ENCODE assay signal across 24 mouse cellular contexts in genomic region chr2:35342605-35343004, GRCm38 (mm10). TPM values are rescaled to one million over a fixed set of nuclear protein-coding genes. Genes with fewer than 3 reads are reported as not detected.
DNase-seq lines count a peak whose midpoint lies in the region; TF ChIP-seq lines count a peak whose summit lies in the region.
"Had no signal": no experiment of that assay in that cellular context is flagged by ENCODE, and none has a peak within 500 bp of the region (broad histone marks: within the 10 kb centered on the region; RNA-seq: fewer than 3 reads in every experiment).

No protein-coding gene starts in this region.

- TF ChIP-seq POLR2A in heart, adult 2 months (IDR thresholded peaks at IDR 0.05; ENCODE audit: insufficient read depth, low read depth, low read length) = no peak
- TF ChIP-seq POLR2A in small intestine, adult 2 months (IDR thresholded peaks at IDR 0.05; ENCODE audit: low read depth, low read length) = no peak

- no peak overlapping the region for H3K27ac ChIP-seq in heart, adult 2 months
- H3K27ac ChIP-seq in small intestine, adult 2 months (ENCODE audit: insufficient read depth, low read depth, low read length) = 0 out of 2 replicates have a peak overlapping the region, but pooled peaks have one; percentile 29
- H3K27ac ChIP-seq: forebrain, embryonic 10.5 days; hindbrain, embryonic 14.5 days; limb, embryonic 12.5 days; neural tube, embryonic 15.5 days; stomach, embryonic 15.5 days had no signal

- H3K27me3 ChIP-seq in heart, adult 2 months (ENCODE audit: control insufficient read depth, insufficient read depth, low read length) = no peaks in the 10 kb centered on the region
- H3K27me3 ChIP-seq in C2C12 (ENCODE audit: control insufficient read depth, insufficient read depth, insufficient read length) = no peaks in the 10 kb centered on the region
- no peaks in the 10 kb centered on the region for H3K27me3 ChIP-seq in small intestine, adult 2 months (ENCODE audit: control insufficient read depth, insufficient read depth, low read length)
- H3K27me3 ChIP-seq: limb, embryonic 12.5 days; neural tube, embryonic 15.5 days; stomach, embryonic 15.5 days had no signal

- H3K36me3 ChIP-seq in heart, adult 2 months (ENCODE audit: control insufficient read depth, insufficient read depth, low read length) = peaks cover 4% of the 10 kb centered on the region; the same call in 1 of the 2 replicates
- H3K36me3 ChIP-seq in C2C12 (ENCODE audit: control insufficient read depth, insufficient read depth) = no peaks in the 10 kb centered on the region
- no peaks in the 10 kb centered on the region for H3K36me3 ChIP-seq in small intestine, adult 2 months (ENCODE audit: control insufficient read depth, insufficient read depth, low read length)
- H3K36me3 ChIP-seq: forebrain, embryonic 10.5 days; limb, embryonic 12.5 days; neural tube, embryonic 15.5 days; stomach, embryonic 15.5 days had no signal

- 39% methylated on average over 3 of the region's 3 CpGs for WGBS in heart, adult 2 months
- WGBS in small intestine, adult 2 months = 39% methylated on average over 3 of the region's 3 CpGs

- H3ac ChIP-seq in C2C12 (ENCODE audit: control insufficient read depth, insufficient read length, low read depth) = no peak overlapping the region

- H3K79me3 ChIP-seq in C2C12 (ENCODE audit: low read depth) = no peaks in the 10 kb centered on the region

- intact Hi-C loops in heart, adult 2 months (cut with DNase I) = no loop called here
- intact Hi-C loops in heart, postnatal 10 days (cut with DNase I) = no loop called here

- peak; percentile 91 for DNase-seq in heart, adult 11 months
- no peak for DNase-seq in heart, adult 2 months
- peak; percentile 24 for DNase-seq in fibroblast of lung, adult 2 months (ENCODE audit: low read depth)
- DNase-seq in thymus, postnatal 4 days = no peak
- DNase-seq in heart, postnatal 10 days = no peak
- DNase-seq: cerebellum, adult 11 months; cerebellum, postnatal 36 days; kidney, adult 8-10 months; lung, adult 18-20 months; retina, postnatal 1 day; spleen, adult 18-20 months; thymus, postnatal 25 days had no signal

- no peaks in the 10 kb centered on the region for H3K79me2 ChIP-seq in heart, adult 2 months (replicated peaks; ENCODE audit: control insufficient read depth, insufficient read depth, low read length)
- no peaks in the 10 kb centered on the region for H3K79me2 ChIP-seq in C2C12 (ENCODE audit: control insufficient read depth, insufficient read depth)

- no peak for TF ChIP-seq CTCF in heart, adult 2 months (IDR thresholded peaks at IDR 0.05)
- TF ChIP-seq CTCF in C2C12 (IDR thresholded peaks at IDR 0.05; ENCODE audit: control insufficient read depth, insufficient read depth, insufficient read length) = no peak
- no peak for TF ChIP-seq CTCF in small intestine, adult 2 months (IDR thresholded peaks at IDR 0.05; ENCODE audit: extremely low read depth, insufficient read length, insufficient replicate concordance, low read depth, low read length)

- TF ChIP-seq EP300 in heart, adult 2 months (IDR thresholded peaks at IDR 0.05; ENCODE audit: insufficient read depth, low read depth, low read length) = no peak

- no peak overlapping the region for H3K4me3 ChIP-seq in heart, adult 2 months
- H3K4me3 ChIP-seq in C2C12 (ENCODE audit: insufficient read depth, poor library complexity, severe bottlenecking) = no peak overlapping the region
- H3K4me3 ChIP-seq in small intestine, adult 2 months (ENCODE audit: low read depth, low read length) = no peak overlapping the region
- H3K4me3 ChIP-seq: forebrain, embryonic 10.5 days; limb, embryonic 12.5 days; neural tube, embryonic 15.5 days; stomach, embryonic 15.5 days had no signal

- H3K4me1 ChIP-seq in heart, adult 2 months (ENCODE audit: control insufficient read depth, insufficient read depth, low read length) = peaks cover 5% of the 10 kb centered on the region
- H3K4me1 ChIP-seq in small intestine, adult 2 months (ENCODE audit: control insufficient read depth, insufficient read depth, insufficient read length, low read length) = peaks cover 9% of the 10 kb centered on the region; the same call in 1 of the 2 replicates
- H3K4me1 ChIP-seq: stomach, embryonic 15.5 days had no signal

- H3K9ac ChIP-seq in heart, adult 2 months (ENCODE audit: low read depth, low read length) = no peak overlapping the region
- H3K9ac ChIP-seq: hindbrain, embryonic 14.5 days; limb, embryonic 12.5 days; neural tube, embryonic 15.5 days; stomach, embryonic 15.5 days had no signal

TF ChIP-seq in C2C12, 6 proteins besides CTCF, POLR2A, EP300 and RAD21:
- TF ChIP-seq CEBPB (IDR thresholded peaks at IDR 0.05; ENCODE audit: low read depth) (peak; percentile 88), FOSL1 (IDR thresholded peaks at IDR 0.05; ENCODE audit: insufficient read depth, low read length, poor library complexity, severe bottlenecking) (peak; percentile 42), MYOG (IDR thresholded peaks at IDR 0.05; ENCODE audit: control insufficient read depth, extremely low read depth, insufficient read length) (no peak), MYOD1 (IDR thresholded peaks at IDR 0.05; ENCODE audit: control insufficient read depth, insufficient read length, low read depth) (no peak), USF1 (IDR thresholded peaks at IDR 0.05; ENCODE audit: low read depth) (no peak), MAX (IDR thresholded peaks at IDR 0.05) (peak; percentile 34)

RNA-seq across cellular contexts. Expression of gene Stom, which starts 5.8 kb away (rescaled TPM):
- 10 to 100 TPM; 82.4 to 87.5 TPM for total RNA-seq in heart, adult 2 months (2021)
- polyA plus RNA-seq in heart, adult 2 months (2012; rRNA removed) = 75.6 and 147 TPM in 2 replicates
- 87.9 TPM for polyA plus RNA-seq in C2C12 (2012; fragmentation: generic; extraction: Trizol)
- 19.9 and 55.4 TPM in 2 replicates for polyA plus RNA-seq in small intestine, adult 2 months (2012; rRNA removed)
- total RNA-seq in heart, postnatal 10 days (2021) = 10 to 100 TPM; 56.2 to 61.7 TPM

RNA-seq across cellular contexts. Expression of gene 4930568D16Rik, which starts 24.9 kb away (rescaled TPM):
- total RNA-seq in heart, adult 2 months (2021) = not detected
- not detected in 2 replicates for polyA plus RNA-seq in heart, adult 2 months (2012; rRNA removed)
- polyA plus RNA-seq in C2C12 (2012; fragmentation: generic; extraction: Trizol) = not detected
- polyA plus RNA-seq in small intestine, adult 2 months (2012; rRNA removed) = not detected in 2 replicates
- not detected for total RNA-seq in heart, postnatal 10 days (2021)
- total RNA-seq: heart, adult 8-10 months; left cerebral cortex, adult 18-20 months; megakaryocyte-erythroid progenitor cell, adult 5-6 weeks had no signal
- polyA plus RNA-seq: embryonic facial prominence, embryonic 11.5 days; forebrain, embryonic 10.5 days; heart, postnatal 0 days; hindbrain, embryonic 14.5 days; limb, embryonic 12.5 days; neural tube, embryonic 15.5 days; stomach, embryonic 15.5 days had no signal

RNA-seq across cellular contexts. Expression of gene 4930402F06Rik, which starts 54.4 kb away (rescaled TPM):
- not detected for total RNA-seq in heart, adult 2 months (2021)
- not detected in 2 replicates for polyA plus RNA-seq in heart, adult 2 months (2012; rRNA removed)
- polyA plus RNA-seq in C2C12 (2012; fragmentation: generic; extraction: Trizol) = not detected
- polyA plus RNA-seq in small intestine, adult 2 months (2012; rRNA removed) = not detected in 2 replicates
- total RNA-seq in heart, postnatal 10 days (2021) = not detected
- total RNA-seq: heart, adult 8-10 months; left cerebral cortex, adult 18-20 months; megakaryocyte-erythroid progenitor cell, adult 5-6 weeks had no signal
- polyA plus RNA-seq: embryonic facial prominence, embryonic 11.5 days; forebrain, embryonic 10.5 days; heart, postnatal 0 days; hindbrain, embryonic 14.5 days; limb, embryonic 12.5 days; neural tube, embryonic 15.5 days; stomach, embryonic 15.5 days had no signal

Comparison
In these comparisons a context has a peak if more than half of its experiments do, and no peak if none do; other contexts are left out.
1. DNase-seq: peak in heart, adult 11 months (single experiment) and fibroblast of lung, adult 2 months (single experiment); none in heart, adult 2 months (0 of 2), thymus, postnatal 4 days (single experiment) and heart, postnatal 10 days (0 of 2).